ENCODE assay signal across 11 mouse cellular contexts in genomic region chr7:118104458-118105052, GRCm38 (mm10). TPM values are rescaled to one million over a fixed set of nuclear protein-coding genes. Genes with fewer than 3 reads are reported as not detected.
DNase-seq lines count a peak whose midpoint lies in the region; ATAC-seq and TF ChIP-seq lines count a peak whose summit lies in the region.
"Had no signal": no experiment of that assay in that cellular context is flagged by ENCODE, and none has a peak within 500 bp of the region (broad histone marks: within the 10 kb centered on the region; RNA-seq: fewer than 3 reads in every experiment).

No protein-coding gene starts in this region.

- no peak overlapping the region for H3K4me3 ChIP-seq in intestine, postnatal 0 days (ENCODE audit: low read depth, low read length)
- no peak overlapping the region for H3K4me3 ChIP-seq in intestine, embryonic 16.5 days (ENCODE audit: low read length)
- H3K4me3 ChIP-seq in embryonic facial prominence, embryonic 15.5 days (replicated peaks), result no peak overlapping the region
- no peak overlapping the region for H3K4me3 ChIP-seq in myocyte
- H3K4me3 ChIP-seq in midbrain, embryonic 15.5 days, result no peak overlapping the region
- H3K4me3 ChIP-seq: heart, embryonic 15.5 days; neural tube, embryonic 12.5 days had no signal

- no peak overlapping the region for H3K4me2 ChIP-seq in intestine, postnatal 0 days (replicated peaks; ENCODE audit: low read depth)
- no peak overlapping the region for H3K4me2 ChIP-seq in intestine, embryonic 16.5 days (ENCODE audit: low read depth, low read length)
- no peak overlapping the region for H3K4me2 ChIP-seq in embryonic facial prominence, embryonic 15.5 days (replicated peaks)
- H3K4me2 ChIP-seq in myocyte (ENCODE audit: low read depth), result no peak overlapping the region
- no peak overlapping the region for H3K4me2 ChIP-seq in midbrain, embryonic 15.5 days
- H3K4me2 ChIP-seq: heart, embryonic 15.5 days; neural tube, embryonic 12.5 days had no signal

- H3K27ac ChIP-seq in intestine, postnatal 0 days (ENCODE audit: low read depth, low read length), result no peak overlapping the region
- no peak overlapping the region; the same call in 1 of the 2 replicates for H3K27ac ChIP-seq in intestine, embryonic 16.5 days (ENCODE audit: low read length)
- 0 out of 2 replicates have a peak overlapping the region, but pooled peaks have one; percentile 13 for H3K27ac ChIP-seq in embryonic facial prominence, embryonic 15.5 days (replicated peaks)
- H3K27ac ChIP-seq in midbrain, embryonic 15.5 days, result no peak overlapping the region
- H3K27ac ChIP-seq: heart, embryonic 15.5 days; neural tube, embryonic 12.5 days had no signal

- H3K9ac ChIP-seq in intestine, postnatal 0 days (ENCODE audit: low read depth, low read length), result no peak overlapping the region
- H3K9ac ChIP-seq in intestine, embryonic 16.5 days (ENCODE audit: low read depth, low read length), result no peak overlapping the region
- H3K9ac ChIP-seq in embryonic facial prominence, embryonic 15.5 days, result no peak overlapping the region
- H3K9ac ChIP-seq in midbrain, embryonic 15.5 days, result no peak overlapping the region
- H3K9ac ChIP-seq: heart, embryonic 15.5 days; neural tube, embryonic 12.5 days had no signal

- no peaks in the 10 kb centered on the region for H3K79me2 ChIP-seq in myocyte (ENCODE audit: control insufficient read depth, insufficient read depth)

- no peaks in the 10 kb centered on the region for H3K27me3 ChIP-seq in intestine, postnatal 0 days (replicated peaks; ENCODE audit: control insufficient read depth, insufficient read depth, low read length)
- no peaks in the 10 kb centered on the region for H3K27me3 ChIP-seq in intestine, embryonic 16.5 days (replicated peaks; ENCODE audit: control insufficient read depth, insufficient read depth, low read length)
- H3K27me3 ChIP-seq in embryonic facial prominence, embryonic 15.5 days, result no peaks in the 10 kb centered on the region
- H3K27me3 ChIP-seq in myocyte (ENCODE audit: control insufficient read depth, insufficient read depth, insufficient read length), result no peaks in the 10 kb centered on the region
- H3K27me3 ChIP-seq in midbrain, embryonic 15.5 days (replicated peaks), result no peaks in the 10 kb centered on the region
- H3K27me3 ChIP-seq: heart, embryonic 15.5 days; neural tube, embryonic 12.5 days had no signal

- WGBS in intestine, postnatal 0 days, result 69% methylated on average over 5 of the region's 5 CpGs
- WGBS in intestine, embryonic 16.5 days, result 72% methylated on average over 5 of the region's 5 CpGs
- WGBS in embryonic facial prominence, embryonic 15.5 days, result 73% methylated on average over 5 of the region's 5 CpGs
- WGBS in midbrain, embryonic 15.5 days, result 83% methylated on average over 5 of the region's 5 CpGs

- peaks cover 37% of the 10 kb centered on the region for H3K36me3 ChIP-seq in intestine, postnatal 0 days (ENCODE audit: control insufficient read depth, insufficient read depth)
- peaks cover 22% of the 10 kb centered on the region for H3K36me3 ChIP-seq in intestine, embryonic 16.5 days (ENCODE audit: control insufficient read depth, insufficient read depth, low read length)
- H3K36me3 ChIP-seq in embryonic facial prominence, embryonic 15.5 days, result peaks cover 54% of the 10 kb centered on the region
- H3K36me3 ChIP-seq in myocyte (ENCODE audit: control insufficient read depth, insufficient read depth), result peaks cover 37% of the 10 kb centered on the region
- H3K36me3 ChIP-seq in midbrain, embryonic 15.5 days (replicated peaks), result peaks cover 21% of the 10 kb centered on the region

- no peak overlapping the region for H3ac ChIP-seq in myocyte (ENCODE audit: control insufficient read depth, insufficient read length)

- no peaks in the 10 kb centered on the region for H3K9me3 ChIP-seq in intestine, postnatal 0 days (ENCODE audit: control insufficient read depth)
- H3K9me3 ChIP-seq in intestine, embryonic 16.5 days (ENCODE audit: control insufficient read depth, low read length), result no peaks in the 10 kb centered on the region
- H3K9me3 ChIP-seq in embryonic facial prominence, embryonic 15.5 days (replicated peaks), result no peaks in the 10 kb centered on the region
- no peaks in the 10 kb centered on the region for H3K9me3 ChIP-seq in midbrain, embryonic 15.5 days
- H3K9me3 ChIP-seq: heart, embryonic 15.5 days; neural tube, embryonic 12.5 days had no signal

- ATAC-seq in intestine, postnatal 0 days, result peak; percentile 33
- ATAC-seq in intestine, embryonic 16.5 days, result no peak
- no peak for ATAC-seq in embryonic facial prominence, embryonic 15.5 days (ENCODE audit: insufficient number of reproducible peaks, low FRiP score, low TSS enrichment, low read depth)
- ATAC-seq in midbrain, embryonic 15.5 days (replicated peaks), result no peak

- no peak for TF ChIP-seq POLR2A in myocyte (IDR thresholded peaks at IDR 0.05; ENCODE audit: insufficient read length, low read depth)

- peak; percentile 81 for DNase-seq in MEL-GATA-1-ER (ENCODE audit: extremely low read depth, low read depth)
- DNase-seq in thymus, postnatal 0 days (ENCODE audit: low spot score), result no peak
- no peak for DNase-seq in heart, postnatal 36 days
- DNase-seq: kidney, postnatal 4 days had no signal

- no peak for TF ChIP-seq CTCF in intestine, postnatal 0 days (IDR thresholded peaks at IDR 0.05; ENCODE audit: low read depth)

- intact Hi-C loops in heart, postnatal 36 days (cut with DNase I), result loop anchor here (5.0 to 10.0 kb wide), 5 partner anchors 222 to 1402 kb away; partner anchors contain the start of gene Xylt1

- no peaks in the 10 kb centered on the region for H3K4me1 ChIP-seq in intestine, postnatal 0 days (replicated peaks; ENCODE audit: control insufficient read depth, insufficient read depth, low read length)
- no peaks in the 10 kb centered on the region; the same call in none of the 2 replicates for H3K4me1 ChIP-seq in intestine, embryonic 16.5 days (ENCODE audit: control insufficient read depth, insufficient read depth, low read length)
- H3K4me1 ChIP-seq in embryonic facial prominence, embryonic 15.5 days, result 0 out of 2 replicates have a peak, but pooled peaks cover 6% of the 10 kb centered on the region
- no peaks in the 10 kb centered on the region for H3K4me1 ChIP-seq in midbrain, embryonic 15.5 days
- H3K4me1 ChIP-seq: heart, embryonic 15.5 days; neural tube, embryonic 12.5 days had no signal

TF ChIP-seq in myocyte, 11 proteins besides CTCF, POLR2A, EP300 and RAD21:
- peak; percentile 46 for TF ChIP-seq USF1 (IDR thresholded peaks at IDR 0.05; ENCODE audit: low read depth)
- TF ChIP-seq SRF (IDR thresholded peaks at IDR 0.05; ENCODE audit: control insufficient read depth, insufficient read length, low read depth), result no peak
- TF ChIP-seq TCF12 (IDR thresholded peaks at IDR 0.05; ENCODE audit: insufficient read depth, poor library complexity, severe bottlenecking), result no peak

RNA-seq across cellular contexts. Expression of gene Rps15a, which starts 11.4 kb away (rescaled TPM):
- polyA plus RNA-seq in intestine, postnatal 0 days (2015; fragmentation: Nextera tagmentation; extraction: Ambion mirVana), result 433 and 466 TPM in 2 replicates
- 594 and 625 TPM in 2 replicates for polyA plus RNA-seq in intestine, embryonic 16.5 days (2015; fragmentation: Nextera tagmentation; extraction: Ambion mirVana)
- 775 and 795 TPM in 2 replicates for polyA plus RNA-seq in embryonic facial prominence, embryonic 15.5 days (2015; fragmentation: Nextera tagmentation; extraction: Ambion mirVana)
- polyA plus RNA-seq in myocyte (2012; fragmentation: generic; extraction: Trizol), result 1,920 TPM
- 1,241 and 1,277 TPM in 2 replicates for polyA plus RNA-seq in thymus, postnatal 0 days (2015; fragmentation: Nextera tagmentation; extraction: Ambion mirVana)
- 100 to 1,000 TPM; 519 to 578 TPM for total RNA-seq in heart, postnatal 36 days (2021)
- polyA plus RNA-seq in midbrain, embryonic 15.5 days (2015; fragmentation: Nextera tagmentation; extraction: Ambion mirVana), result 356 and 359 TPM in 2 replicates

RNA-seq across cellular contexts. Expression of gene Arl6ip1, which starts 24.9 kb away (rescaled TPM):
- polyA plus RNA-seq in intestine, postnatal 0 days (2015; fragmentation: Nextera tagmentation; extraction: Ambion mirVana), result 587 and 610 TPM in 2 replicates
- 488 and 495 TPM in 2 replicates for polyA plus RNA-seq in intestine, embryonic 16.5 days (2015; fragmentation: Nextera tagmentation; extraction: Ambion mirVana)
- polyA plus RNA-seq in embryonic facial prominence, embryonic 15.5 days (2015; fragmentation: Nextera tagmentation; extraction: Ambion mirVana), result 408 and 409 TPM in 2 replicates
- 120 TPM for polyA plus RNA-seq in myocyte (2012; fragmentation: generic; extraction: Trizol)
- 1,029 and 1,106 TPM in 2 replicates for polyA plus RNA-seq in thymus, postnatal 0 days (2015; fragmentation: Nextera tagmentation; extraction: Ambion mirVana)
- 10 to 100 TPM; 25.2 to 32.7 TPM for total RNA-seq in heart, postnatal 36 days (2021)
- 442 and 503 TPM in 2 replicates for polyA plus RNA-seq in midbrain, embryonic 15.5 days (2015; fragmentation: Nextera tagmentation; extraction: Ambion mirVana)
